Mouse (Mus musculus) E14TG2a.4 (cell line): ENCODE measurements around the gene Poldip3.

Experiments
- CTCF ChIP-seq: conservative IDR thresholded peaks from 2 replicates; pipeline ENCODE4 v1.5.1; 2014; ENCODE audit warnings: low read length
- NANOG ChIP-seq: IDR thresholded peaks from 2 replicates; pipeline ENCODE4 v1.6.1; 2014; ENCODE audit warnings: borderline replicate concordance, low read length, mixed read lengths
- POU5F1 ChIP-seq: IDR thresholded peaks from 2 replicates; pipeline ENCODE4 v1.6.1; 2014; ENCODE audit warnings: low read length, borderline replicate concordance

- TF ChIP-seq CTCF (no peak), NANOG (no peak), POU5F1 (no peak)
Measured at GRCm38 (mm10) chr15:83115071-83115470, 34.1 kb downstream of the Poldip3 start.
